In genomic region chr9:120899833-120900232, GRCm38 (mm10) we compare ENCODE assay signal across 13 mouse cellular contexts.
"Had no signal": no experiment of that assay in that cellular context is flagged by ENCODE, and none has a peak within 500 bp of the region (broad histone marks: within the 10 kb centered on the region; RNA-seq: fewer than 3 reads in every experiment).

No protein-coding gene starts in this region.

- H3K4me3 ChIP-seq: limb, embryonic 10.5 days; midbrain, embryonic 13.5 days; neural tube, embryonic 12.5 days had no signal

- H3K4me2 ChIP-seq: midbrain, embryonic 13.5 days; neural tube, embryonic 12.5 days had no signal

- ATAC-seq: hindbrain, embryonic 16.5 days; inflammation-experienced regulatory T-cells, adult 6 months; lung, postnatal 0 days; midbrain, embryonic 13.5 days had no signal

- H3K27ac ChIP-seq: limb, embryonic 10.5 days; midbrain, embryonic 13.5 days; neural tube, embryonic 12.5 days had no signal

- H3K9me3 ChIP-seq: limb, embryonic 10.5 days; midbrain, embryonic 13.5 days had no signal

- DNase-seq: kidney, postnatal 10 days; kidney, postnatal 4 days; lung, adult 2 months; lung, postnatal 36 days; right cerebral cortex, postnatal 4 days; thymus, adult 18-20 months; thymus, postnatal 14 days had no signal

- H3K27me3 ChIP-seq: midbrain, embryonic 13.5 days; neural tube, embryonic 12.5 days had no signal

- H3K9ac ChIP-seq: midbrain, embryonic 13.5 days; neural tube, embryonic 12.5 days had no signal

- H3K4me1 ChIP-seq: neural tube, embryonic 12.5 days had no signal

- H3K36me3 ChIP-seq: limb, embryonic 10.5 days; midbrain, embryonic 13.5 days; neural tube, embryonic 12.5 days had no signal
